Mouse (Mus musculus) kidney, adult 2 months (tissue): ENCODE measurements around the gene Stip1.

Source experiments
- CTCF ChIP-seq: fragments of 200-500 bp; conservative IDR thresholded peaks from 2 replicates; pipeline ENCODE4 v1.5.1; 2011; ENCODE audit warnings: low read depth, mild to moderate bottlenecking, control low read depth, low read length, moderate library complexity, mixed read lengths; ENCODE audit not compliant: insufficient read depth, insufficient read length
- POLR2A ChIP-seq: fragments of 200-500 bp; IDR thresholded peaks from one replicate; pipeline ENCODE4 v1.6.1; 2011; ENCODE audit warnings: low read depth, low read length, control low read depth

DNA sequence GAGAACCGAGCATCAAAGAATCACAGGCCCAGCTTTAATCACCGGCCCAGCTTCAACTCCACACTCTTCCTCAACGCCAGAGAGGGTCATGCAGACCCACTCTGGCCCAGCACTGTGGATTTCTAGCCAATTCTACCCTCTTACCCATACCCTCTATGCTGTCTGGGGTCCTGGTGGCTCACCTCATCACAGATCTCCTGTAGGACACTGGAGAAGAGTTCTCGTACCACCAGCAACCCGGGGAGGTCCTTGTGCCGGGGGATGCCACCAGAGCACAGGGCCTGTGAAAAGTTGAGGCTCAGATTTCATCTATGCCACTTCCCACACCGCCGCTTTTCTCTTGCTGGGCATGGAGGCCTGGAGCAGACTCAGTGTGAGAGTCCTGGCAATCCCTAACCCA, 45.3 kb downstream of the Stip1 start:
- TF ChIP-seq CTCF (no peak), POLR2A (no peak)
